Mouse (Mus musculus): ENCODE measurements around the gene Ppara.

GRCm38 (mm10) chr15:85713417-85713816 lies 21.4 kb upstream of the Ppara start:
- TF ChIP-seq CTCF (IDR thresholded peaks at IDR 0.05; ENCODE audit: low read depth) (no peak), EP300 (IDR thresholded peaks at IDR 0.05; ENCODE audit: low read depth) (no peak)

Data from heart, postnatal 0 days (tissue).